In genomic region chr3:87795336-87796277, GRCm38 (mm10) we compare ENCODE assay signal across 8 mouse cellular contexts. TPM values are rescaled to one million over a fixed set of nuclear protein-coding genes. Genes with fewer than 3 reads are reported as not detected.
DNase-seq lines count a peak whose midpoint lies in the region; ATAC-seq and TF ChIP-seq lines count a peak whose summit lies in the region.

No protein-coding gene starts in this region.

- no peak for TF ChIP-seq EP300 in liver, embryonic 14.5 days (IDR thresholded peaks at IDR 0.05; ENCODE audit: low read depth)

- H3K27ac ChIP-seq in heart, embryonic 10.5 days, result no peak overlapping the region
- H3K27ac ChIP-seq in kidney, embryonic 14.5 days (ENCODE audit: low read depth, low read length), result no peak overlapping the region
- H3K27ac ChIP-seq in liver, embryonic 14.5 days, result no peak overlapping the region

- peak overlapping the region; percentile 48 for H3K4me2 ChIP-seq in kidney, embryonic 14.5 days (replicated peaks; ENCODE audit: low read depth, low read length)
- H3K4me2 ChIP-seq in liver, embryonic 14.5 days (ENCODE audit: low read depth), result peak overlapping the region; percentile 18; the same call in 1 of the 2 replicates

- peaks cover 100% of the 10 kb centered on the region for H3K27me3 ChIP-seq in heart, embryonic 10.5 days (ENCODE audit: insufficient read depth, poor library complexity, severe bottlenecking)
- peaks cover 83% of the 10 kb centered on the region for H3K27me3 ChIP-seq in kidney, embryonic 14.5 days (ENCODE audit: control insufficient read depth, insufficient read depth, low read length)
- H3K27me3 ChIP-seq in liver, embryonic 14.5 days (ENCODE audit: control insufficient read depth, insufficient read depth, low read length), result peaks cover 53% of the 10 kb centered on the region

- no peaks in the 10 kb centered on the region for H3K36me3 ChIP-seq in heart, embryonic 10.5 days
- no peaks in the 10 kb centered on the region for H3K36me3 ChIP-seq in kidney, embryonic 14.5 days (ENCODE audit: control insufficient read depth, insufficient read depth, low read length)
- H3K36me3 ChIP-seq in liver, embryonic 14.5 days (replicated peaks; ENCODE audit: control insufficient read depth, insufficient read depth, low read depth), result no peaks in the 10 kb centered on the region

- peaks cover 38% of the 10 kb centered on the region for H3K4me1 ChIP-seq in heart, embryonic 10.5 days
- peaks cover 17% of the 10 kb centered on the region for H3K4me1 ChIP-seq in kidney, embryonic 14.5 days (ENCODE audit: control insufficient read depth, insufficient read depth, low read length)
- no peaks in the 10 kb centered on the region for H3K4me1 ChIP-seq in liver, embryonic 14.5 days (replicated peaks; ENCODE audit: control insufficient read depth in 2 of 2, insufficient read depth in 2 of 2, low read length in 1 of 2)

- ATAC-seq in CD4-positive, CD25-positive, alpha-beta regulatory T cell, adult 4 months, result peak; percentile 64
- peak; percentile 26; the same call in 1 of the 2 replicates for ATAC-seq in kidney, embryonic 14.5 days (ENCODE audit: low FRiP score, low TSS enrichment)
- no peak for ATAC-seq in liver, embryonic 14.5 days (ENCODE audit: insufficient read depth)

- peak overlapping the region; percentile 44 for H3K4me3 ChIP-seq in heart, embryonic 10.5 days
- peak overlapping the region; percentile 33 for H3K4me3 ChIP-seq in kidney, embryonic 14.5 days (ENCODE audit: low read length)
- H3K4me3 ChIP-seq in liver, embryonic 14.5 days (ENCODE audit: insufficient read depth in 1 of 2, low read depth in 2 of 2, low read length in 2 of 2), result 0 out of 4 replicates have a peak overlapping the region, but pooled peaks of 1 of the 2 experiments have one; percentile 6

- WGBS in heart, embryonic 10.5 days, result 17% methylated on average over 33 of the region's 33 CpGs
- WGBS in kidney, embryonic 14.5 days, result 18% methylated on average over 33 of the region's 33 CpGs
- WGBS in liver, embryonic 14.5 days (ENCODE audit: insufficient replicate concordance), result 13% methylated on average over 33 of the region's 33 CpGs

- no peaks in the 10 kb centered on the region for H3K9me3 ChIP-seq in heart, embryonic 10.5 days
- H3K9me3 ChIP-seq in kidney, embryonic 14.5 days (ENCODE audit: control insufficient read depth, low read length), result no peaks in the 10 kb centered on the region
- no peaks in the 10 kb centered on the region for H3K9me3 ChIP-seq in liver, embryonic 14.5 days (ENCODE audit: control insufficient read depth, low read length)

- peak; percentile 59 for DNase-seq in adrenal gland, adult 2 months
- peak; percentile 78 for DNase-seq in embryo, embryonic 9.5 days (ENCODE audit: extremely low spot score)
- DNase-seq in heart, embryonic 10.5 days (ENCODE audit: low spot score), result no peak
- DNase-seq in liver, embryonic 14.5 days (ENCODE audit: low read depth in 3 of 3, low spot score in 3 of 3), result peak in 1 of 3 experiments; percentile 9
- peak; percentile 82 for DNase-seq in neural tube, embryonic 10.5 days (ENCODE audit: extremely low spot score, low spot score)
- peak; percentile 68 for DNase-seq in testis, postnatal 14 days (ENCODE audit: low spot score)

- H3K9ac ChIP-seq in kidney, embryonic 14.5 days (ENCODE audit: low read depth, low read length), result peak overlapping the region; percentile 29
- H3K9ac ChIP-seq in liver, embryonic 14.5 days (replicated peaks), result no peak overlapping the region

- peak; percentile 75 for TF ChIP-seq CTCF in liver, embryonic 14.5 days (IDR thresholded peaks at IDR 0.05; ENCODE audit: low read depth)

RNA-seq across cellular contexts. Expression of gene Ntrk1, which starts 0.6 kb away (rescaled TPM):
- not detected for polyA plus RNA-seq in CD4-positive, CD25-positive, alpha-beta regulatory T cell, adult 4 months (2017; shearing (Covaris generic))
- total RNA-seq in adrenal gland, adult 2 months (2021), result 1 to 10 TPM; 4.6 to 6.3 TPM
- polyA plus RNA-seq in adrenal gland, adult 2 months (2012; rRNA removed), result 8.8 and 17.4 TPM in 2 replicates
- 0.05 and 0.68 TPM in 2 replicates for polyA plus RNA-seq in heart, embryonic 10.5 days (2016; fragmentation: Nextera tagmentation; extraction: Ambion mirVana)
- 5.3 and 5.4 TPM in 2 replicates for polyA plus RNA-seq in kidney, embryonic 14.5 days (2014; fragmentation: Nextera tagmentation; extraction: Ambion mirVana)
- 0.08 and 0.10 TPM in 2 replicates for polyA plus RNA-seq in liver, embryonic 14.5 days (2012; rRNA removed)
- polyA plus RNA-seq in liver, embryonic 14.5 days (2014; fragmentation: Nextera tagmentation; extraction: Ambion mirVana), result 0.04 and 0.14 TPM in 2 replicates

RNA-seq across cellular contexts. Expression of gene Insrr, which starts 1.1 kb away (rescaled TPM):
- polyA plus RNA-seq in CD4-positive, CD25-positive, alpha-beta regulatory T cell, adult 4 months (2017; shearing (Covaris generic)), result 1 to 10 TPM in 1 of 2 experiments, under 1 TPM in 1; 0.17 to 1.6 TPM
- under 1 TPM; 0.52 to 0.69 TPM for total RNA-seq in adrenal gland, adult 2 months (2021)
- polyA plus RNA-seq in adrenal gland, adult 2 months (2012; rRNA removed), result 1.2 and 3.9 TPM in 2 replicates
- 0.07 TPM in 1 of 2 replicates, not detected in the other for polyA plus RNA-seq in heart, embryonic 10.5 days (2016; fragmentation: Nextera tagmentation; extraction: Ambion mirVana)
- 0.95 and 0.97 TPM in 2 replicates for polyA plus RNA-seq in kidney, embryonic 14.5 days (2014; fragmentation: Nextera tagmentation; extraction: Ambion mirVana)
- 0.02 TPM in 2 replicates for polyA plus RNA-seq in liver, embryonic 14.5 days (2012; rRNA removed)
- not detected in 2 replicates for polyA plus RNA-seq in liver, embryonic 14.5 days (2014; fragmentation: Nextera tagmentation; extraction: Ambion mirVana)

RNA-seq across cellular contexts. Expression of gene Pear1, which starts 28.5 kb away (rescaled TPM):
- 10 to 100 TPM; 57.3 to 93.7 TPM for polyA plus RNA-seq in CD4-positive, CD25-positive, alpha-beta regulatory T cell, adult 4 months (2017; shearing (Covaris generic))
- 10 to 100 TPM; 20.0 to 23.9 TPM for total RNA-seq in adrenal gland, adult 2 months (2021)
- polyA plus RNA-seq in adrenal gland, adult 2 months (2012; rRNA removed), result 63.3 and 71.7 TPM in 2 replicates
- 14.3 and 14.8 TPM in 2 replicates for polyA plus RNA-seq in heart, embryonic 10.5 days (2016; fragmentation: Nextera tagmentation; extraction: Ambion mirVana)
- 25.3 and 41.0 TPM in 2 replicates for polyA plus RNA-seq in kidney, embryonic 14.5 days (2014; fragmentation: Nextera tagmentation; extraction: Ambion mirVana)
- 5.4 and 6.9 TPM in 2 replicates for polyA plus RNA-seq in liver, embryonic 14.5 days (2012; rRNA removed)
- 3.8 and 4.5 TPM in 2 replicates for polyA plus RNA-seq in liver, embryonic 14.5 days (2014; fragmentation: Nextera tagmentation; extraction: Ambion mirVana)

RNA-seq across cellular contexts. Expression of gene Lrrc71, which starts 47.2 kb away (rescaled TPM):
- polyA plus RNA-seq in CD4-positive, CD25-positive, alpha-beta regulatory T cell, adult 4 months (2017; shearing (Covaris generic)), result 1 to 10 TPM; 1.3 to 1.8 TPM
- total RNA-seq in adrenal gland, adult 2 months (2021), result 1 to 10 TPM in 1 of 2 experiments, not detected in 1; 1.2 TPM
- polyA plus RNA-seq in adrenal gland, adult 2 months (2012; rRNA removed), result 0.06 and 0.43 TPM in 2 replicates
- 0.30 and 0.63 TPM in 2 replicates for polyA plus RNA-seq in heart, embryonic 10.5 days (2016; fragmentation: Nextera tagmentation; extraction: Ambion mirVana)
- polyA plus RNA-seq in kidney, embryonic 14.5 days (2014; fragmentation: Nextera tagmentation; extraction: Ambion mirVana), result 0.87 and 0.89 TPM in 2 replicates
- polyA plus RNA-seq in liver, embryonic 14.5 days (2012; rRNA removed), result 0.08 and 0.09 TPM in 2 replicates
- 0.24 and 0.29 TPM in 2 replicates for polyA plus RNA-seq in liver, embryonic 14.5 days (2014; fragmentation: Nextera tagmentation; extraction: Ambion mirVana)

RNA-seq across cellular contexts. Expression of gene Sh2d2a, which starts 50.9 kb away (rescaled TPM):
- 100 to 1,000 TPM; 213 to 324 TPM for polyA plus RNA-seq in CD4-positive, CD25-positive, alpha-beta regulatory T cell, adult 4 months (2017; shearing (Covaris generic))
- under 1 TPM; 0.17 to 0.31 TPM for total RNA-seq in adrenal gland, adult 2 months (2021)
- polyA plus RNA-seq in adrenal gland, adult 2 months (2012; rRNA removed), result 0.30 and 0.39 TPM in 2 replicates
- 0.20 and 0.23 TPM in 2 replicates for polyA plus RNA-seq in heart, embryonic 10.5 days (2016; fragmentation: Nextera tagmentation; extraction: Ambion mirVana)
- polyA plus RNA-seq in kidney, embryonic 14.5 days (2014; fragmentation: Nextera tagmentation; extraction: Ambion mirVana), result 0.22 TPM in 1 of 2 replicates, not detected in the other
- polyA plus RNA-seq in liver, embryonic 14.5 days (2012; rRNA removed), result 0.04 and 0.09 TPM in 2 replicates
- polyA plus RNA-seq in liver, embryonic 14.5 days (2014; fragmentation: Nextera tagmentation; extraction: Ambion mirVana), result 0.10 and 0.13 TPM in 2 replicates
